Mouse (Mus musculus): ENCODE measurements around the gene 9130213A22Rik. TPM values are rescaled to one million over a fixed set of nuclear protein-coding genes. Genes with fewer than 3 reads are reported as not detected.

9130213A22Rik gene
- polyA plus RNA-seq, 1 experiment = 1.2 TPM

GRCm38 (mm10) chr11:69074776-69075069 lies 47.7 kb downstream of the 9130213A22Rik start:
- DNase-seq (ENCODE audit: low read depth) = no peak

DNA sequence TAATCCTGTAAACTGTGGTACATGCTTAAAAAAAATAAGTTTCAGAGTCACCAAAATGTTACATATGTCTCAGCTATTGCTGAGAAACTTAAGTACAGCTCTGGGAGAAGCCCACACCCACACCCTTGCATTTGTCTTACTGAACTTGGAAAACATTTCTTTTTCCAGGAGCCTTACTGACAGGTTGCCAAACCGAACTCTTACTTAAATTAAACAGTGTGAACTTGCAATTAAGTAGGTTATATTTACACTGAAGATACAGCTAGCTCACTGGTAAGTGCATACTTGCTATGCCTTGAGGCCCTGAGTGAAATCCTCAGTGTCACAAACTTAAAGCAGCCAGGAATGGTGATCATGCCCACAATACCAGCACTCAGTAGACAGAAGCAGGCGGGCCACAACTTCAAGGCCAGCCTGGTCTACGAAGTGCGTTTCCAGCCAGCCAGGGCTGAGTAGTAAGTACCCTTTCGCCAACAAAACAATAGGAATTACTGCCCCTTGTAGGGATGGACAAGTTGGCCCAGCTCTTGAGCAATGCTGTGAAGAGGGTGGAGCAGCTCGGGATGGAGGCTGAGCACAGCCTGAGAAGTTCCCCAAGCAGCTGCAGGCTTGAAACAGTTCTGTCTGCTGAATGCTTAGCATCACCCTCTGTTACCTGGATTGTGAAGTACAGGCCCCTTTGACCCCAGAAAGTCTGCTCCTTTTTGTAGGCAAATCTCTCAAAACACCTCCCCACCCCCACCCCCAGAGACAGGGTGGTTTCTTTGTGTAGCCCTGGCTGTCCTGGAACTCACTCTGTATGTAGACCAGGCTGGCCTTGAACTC lies 48.2 kb downstream of the 9130213A22Rik start:
- no peak for DNase-seq (ENCODE audit: low read depth)

DNA sequence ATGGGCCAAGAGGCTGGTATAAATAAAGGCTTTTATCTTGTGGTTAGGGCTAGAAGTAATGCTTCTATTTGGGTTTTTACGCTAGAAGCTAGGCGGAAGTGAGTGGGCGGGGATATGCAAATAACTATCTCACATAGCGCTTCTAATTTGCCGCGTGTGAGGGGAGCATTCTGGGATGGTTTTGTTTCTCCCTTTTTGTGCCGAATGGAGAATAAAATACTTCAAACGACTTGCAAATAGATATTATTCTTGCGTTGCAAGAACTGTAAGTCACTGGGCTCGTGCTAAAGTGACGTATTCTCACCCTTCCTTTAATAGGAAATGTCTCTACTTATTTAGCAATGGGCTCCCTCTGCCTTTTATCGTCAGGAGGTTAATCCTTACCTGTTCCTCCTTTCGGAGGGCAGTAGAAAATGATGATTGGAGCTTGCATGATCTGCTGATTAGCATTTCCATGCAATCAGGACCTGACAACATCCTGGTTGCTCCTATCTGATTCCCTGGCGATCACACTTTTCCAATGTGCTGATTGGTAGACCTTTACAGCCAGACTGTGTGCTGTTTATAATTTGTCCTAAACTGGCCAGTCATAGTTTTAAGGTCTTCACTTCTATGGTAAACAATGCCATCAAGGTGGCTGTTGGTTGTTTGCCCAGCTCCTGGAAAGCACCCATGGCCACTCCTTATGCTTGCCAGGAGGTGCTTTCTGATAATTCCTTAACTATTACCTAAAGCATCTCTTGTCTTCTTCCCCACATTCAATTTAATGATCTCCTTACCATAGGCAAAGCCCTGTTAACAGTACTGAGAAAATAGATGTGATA lies 49.1 kb downstream of the 9130213A22Rik start:
- DNase-seq (ENCODE audit: low read depth) = no peak

- no peak for DNase-seq (ENCODE audit: low read depth)
Observed at GRCm38 (mm10) chr11:69072666-69073064, 49.7 kb downstream of the 9130213A22Rik start.

DNA sequence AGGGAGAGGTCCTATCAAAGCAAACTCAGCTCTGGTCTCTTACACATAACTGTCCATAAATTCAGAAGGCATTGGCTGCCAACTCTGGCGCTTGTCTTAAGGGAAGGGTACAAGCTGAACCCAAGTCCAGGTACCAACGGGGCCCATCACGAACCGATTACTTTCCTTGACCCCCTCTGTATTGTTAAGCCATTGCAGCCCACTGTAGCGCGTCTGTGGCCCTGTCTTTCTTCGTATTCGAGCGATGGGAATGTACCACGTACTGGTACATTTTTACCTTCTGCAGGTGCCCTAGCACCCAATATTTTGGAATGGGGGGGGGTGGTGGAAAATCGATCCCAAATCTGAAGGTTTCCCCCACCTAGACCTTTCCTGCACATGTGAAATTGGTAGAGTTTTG lies 50.2 kb downstream of the 9130213A22Rik start:
- no peak for DNase-seq (ENCODE audit: low read depth)

GRCm38 (mm10) chr11:69071262-69071661 lies 51.1 kb downstream of the 9130213A22Rik start:
- no peak for DNase-seq (ENCODE audit: low read depth)

GRCm38 (mm10) chr11:69070590-69071222 lies 51.7 kb downstream of the 9130213A22Rik start, which contains the start of gene Tmem107:
TSS of gene Tmem107 (plus strand) at chr11:69070806.
- DNase-seq (ENCODE audit: low read depth) = no peak

GRCm38 (mm10) chr11:69070093-69070492 lies 52.3 kb downstream of the 9130213A22Rik start:
- no peak for DNase-seq (ENCODE audit: low read depth)

Other genes starting within 250 kb of the 9130213A22Rik start
- 0.06 and 0.11 TPM in 2 replicates for gene Rnf222, start 234.0 kb downstream of the 9130213A22Rik start, polyA plus RNA-seq (2012; rRNA removed)
- 2,037 and 2,313 TPM in 2 replicates for gene Rpl26, start 221.0 kb downstream of the 9130213A22Rik start, polyA plus RNA-seq (2012; rRNA removed)
- gene Odf4, start 195.5 kb downstream of the 9130213A22Rik start, polyA plus RNA-seq (2012; rRNA removed) = 1.7 and 1.8 TPM in 2 replicates
- gene Arhgef15, start 165.1 kb downstream of the 9130213A22Rik start, polyA plus RNA-seq (2012; rRNA removed) = 32.3 and 33.0 TPM in 2 replicates
- 69.9 and 77.5 TPM in 2 replicates for gene Slc25a35, start 154.5 kb downstream of the 9130213A22Rik start, polyA plus RNA-seq (2012; rRNA removed)
- 31.1 and 40.2 TPM in 2 replicates for gene Rangrf, start 147.4 kb downstream of the 9130213A22Rik start, polyA plus RNA-seq (2012; rRNA removed)
- 16.2 and 17.7 TPM in 2 replicates for gene Pfas, start 114.1 kb downstream of the 9130213A22Rik start, polyA plus RNA-seq (2012; rRNA removed)
- gene Ctc1, start 106.7 kb downstream of the 9130213A22Rik start, polyA plus RNA-seq (2012; rRNA removed) = 38.6 and 39.8 TPM in 2 replicates
- 3.1 and 5.1 TPM in 2 replicates for gene Aurkb, start 76.9 kb downstream of the 9130213A22Rik start, polyA plus RNA-seq (2012; rRNA removed)
- 18.4 and 23.5 TPM in 2 replicates for gene Borcs6, start 62.9 kb downstream of the 9130213A22Rik start, polyA plus RNA-seq (2012; rRNA removed)
- 33.2 and 40.1 TPM in 2 replicates for gene Tmem107, start 51.8 kb downstream of the 9130213A22Rik start, polyA plus RNA-seq (2012; rRNA removed)
- 97.7 and 139 TPM in 2 replicates for gene Vamp2, start 34.1 kb downstream of the 9130213A22Rik start, polyA plus RNA-seq (2012; rRNA removed)
- gene Per1, start 27.4 kb downstream of the 9130213A22Rik start, polyA plus RNA-seq (2012; rRNA removed) = 25.9 and 38.6 TPM in 2 replicates
- gene Hes7, start 2.2 kb downstream of the 9130213A22Rik start, polyA plus RNA-seq (2012; rRNA removed) = 0.11 and 0.24 TPM in 2 replicates
- 4.9 and 5.6 TPM in 2 replicates for gene Aloxe3, start 3.3 kb upstream of the 9130213A22Rik start, polyA plus RNA-seq (2012; rRNA removed)
- gene Alox12b, start 34.4 kb upstream of the 9130213A22Rik start, polyA plus RNA-seq (2012; rRNA removed) = not detected in 2 replicates
- gene Alox8, start 75.3 kb upstream of the 9130213A22Rik start, polyA plus RNA-seq (2012; rRNA removed) = not detected in 2 replicates
- 0.04 and 0.05 TPM in 2 replicates for gene Gucy2e, start 114.4 kb upstream of the 9130213A22Rik start, polyA plus RNA-seq (2012; rRNA removed)
- 6.8 and 7.0 TPM in 2 replicates for gene Cntrob, start 201.2 kb upstream of the 9130213A22Rik start, polyA plus RNA-seq (2012; rRNA removed)
- 66.2 and 80.4 TPM in 2 replicates for gene Trappc1, start 201.4 kb upstream of the 9130213A22Rik start, polyA plus RNA-seq (2012; rRNA removed)
- gene Kcnab3, start 203.7 kb upstream of the 9130213A22Rik start, polyA plus RNA-seq (2012; rRNA removed) = 0.76 and 0.94 TPM in 2 replicates
- 0.66 and 1.5 TPM in 2 replicates for gene Rnf227, start 217.9 kb upstream of the 9130213A22Rik start, polyA plus RNA-seq (2012; rRNA removed)
- 66.3 and 80.2 TPM in 2 replicates for gene Chd3, start 246.8 kb upstream of the 9130213A22Rik start, polyA plus RNA-seq (2012; rRNA removed)

Measured in gonadal fat pad, adult 2 months (tissue).